In the genomic region with DNA sequence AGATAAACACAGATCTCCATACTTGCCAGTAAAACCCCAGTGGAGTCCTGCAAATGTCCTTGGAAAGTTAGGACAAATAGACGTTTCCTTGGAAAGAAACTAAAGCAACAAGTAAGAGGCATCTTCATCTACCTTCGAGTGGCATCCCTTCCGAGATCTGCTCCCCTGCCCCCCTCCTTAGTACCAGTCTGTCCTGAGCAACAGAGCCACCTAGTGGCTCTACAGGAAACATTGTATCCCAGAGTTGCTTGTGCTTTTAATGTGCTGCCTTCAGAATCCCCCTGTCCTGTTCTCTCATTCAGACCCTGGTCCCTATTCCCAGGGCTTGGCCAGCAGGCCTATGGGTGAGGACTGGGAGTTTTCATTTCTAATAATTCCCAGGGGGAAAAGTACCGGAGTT, we compare ENCODE assay signal across 8 mouse cellular contexts.
A peak's percentile ranks its signal among the peaks of the same experiment; 100 is the strongest.
DNase-seq lines count a peak whose midpoint lies in the region; ATAC-seq and TF ChIP-seq lines count a peak whose summit lies in the region.

No protein-coding gene starts in this region.

- H3K4me2 ChIP-seq in heart, embryonic 12.5 days: no peak overlapping the region
- no peak overlapping the region for H3K4me2 ChIP-seq in midbrain, postnatal 0 days (ENCODE audit: low read depth, low read length, poor library complexity, severe bottlenecking)
- H3K4me2 ChIP-seq in midbrain, embryonic 11.5 days: no peak overlapping the region
- H3K4me2 ChIP-seq in neural tube, embryonic 11.5 days (ENCODE audit: low read depth): no peak overlapping the region

- H3K27ac ChIP-seq in heart, embryonic 12.5 days (ENCODE audit: poor library complexity, severe bottlenecking): no peak overlapping the region
- H3K27ac ChIP-seq in midbrain, postnatal 0 days (ENCODE audit: low read depth, low read length): no peak overlapping the region
- H3K27ac ChIP-seq in midbrain, embryonic 11.5 days (ENCODE audit: low read depth, low read length): no peak overlapping the region
- no peak overlapping the region for H3K27ac ChIP-seq in neural tube, embryonic 11.5 days (ENCODE audit: low read depth, low read length)

- DNase-seq in heart, postnatal 10 days: peak; percentile 3 to 7
- peak; percentile 60 for DNase-seq in midbrain, postnatal 0 days (ENCODE audit: low spot score)
- no peak for DNase-seq in midbrain, embryonic 11.5 days (ENCODE audit: low spot score, missing footprints)
- peak; percentile 39 for DNase-seq in embryo, embryonic 10 days (ENCODE audit: low spot score)
- peak; percentile 21 for DNase-seq in neural tube, embryonic 11.5 days (ENCODE audit: low spot score)
- no peak for DNase-seq in thymus, postnatal 36 days
- no peak for DNase-seq in cerebellum, adult 9-11 months

- intact Hi-C loops in heart, postnatal 10 days (cut with DNase I): loop anchor here (2.0 kb wide), 1 partner anchor 469 kb away; no protein-coding TSS in a partner anchor

- TF ChIP-seq CTCF in midbrain, postnatal 0 days (IDR thresholded peaks at IDR 0.05): peak; percentile 74

- no peak overlapping the region for H3K4me3 ChIP-seq in heart, embryonic 12.5 days
- no peak overlapping the region for H3K4me3 ChIP-seq in midbrain, postnatal 0 days (ENCODE audit: low read depth, low read length)
- no peak overlapping the region for H3K4me3 ChIP-seq in midbrain, embryonic 11.5 days (ENCODE audit: low read depth, low read length)
- no peak overlapping the region for H3K4me3 ChIP-seq in neural tube, embryonic 11.5 days (ENCODE audit: low read depth, low read length)

- ATAC-seq in heart, embryonic 12.5 days (ENCODE audit: insufficient number of reproducible peaks, low FRiP score): no peak
- ATAC-seq in midbrain, postnatal 0 days (ENCODE audit: low FRiP score): no peak
- no peak for ATAC-seq in midbrain, embryonic 11.5 days (ENCODE audit: low FRiP score)
- no peak for ATAC-seq in neural tube, embryonic 11.5 days (ENCODE audit: insufficient read depth, low FRiP score, low TSS enrichment)

- no peaks in the 10 kb centered on the region for H3K36me3 ChIP-seq in heart, embryonic 12.5 days
- no peaks in the 10 kb centered on the region for H3K36me3 ChIP-seq in midbrain, postnatal 0 days (ENCODE audit: insufficient read depth, low read length)
- no peaks in the 10 kb centered on the region for H3K36me3 ChIP-seq in midbrain, embryonic 11.5 days (ENCODE audit: control insufficient read depth, insufficient read depth, low read length)
- H3K36me3 ChIP-seq in neural tube, embryonic 11.5 days (ENCODE audit: control insufficient read depth, insufficient read depth, low read length): no peaks in the 10 kb centered on the region

- no peak overlapping the region for H3K9ac ChIP-seq in heart, embryonic 12.5 days
- no peak overlapping the region for H3K9ac ChIP-seq in midbrain, postnatal 0 days (replicated peaks; ENCODE audit: low read length, poor library complexity, severe bottlenecking)
- no peak overlapping the region for H3K9ac ChIP-seq in midbrain, embryonic 11.5 days (ENCODE audit: low read length)
- H3K9ac ChIP-seq in neural tube, embryonic 11.5 days (ENCODE audit: low read length): no peak overlapping the region

- WGBS in heart, embryonic 12.5 days: 21% methylated on average over 4 of the region's 4 CpGs
- 20% methylated on average over 4 of the region's 4 CpGs for WGBS in midbrain, postnatal 0 days
- 18% methylated on average over 4 of the region's 4 CpGs for WGBS in midbrain, embryonic 11.5 days
- WGBS in neural tube, embryonic 11.5 days: 31% methylated on average over 4 of the region's 4 CpGs

- H3K27me3 ChIP-seq in heart, embryonic 12.5 days (replicated peaks): no peaks in the 10 kb centered on the region
- no peaks in the 10 kb centered on the region for H3K27me3 ChIP-seq in midbrain, postnatal 0 days (ENCODE audit: insufficient read depth, low read length)
- no peaks in the 10 kb centered on the region for H3K27me3 ChIP-seq in midbrain, embryonic 11.5 days (ENCODE audit: control insufficient read depth, insufficient read depth, low read length)
- H3K27me3 ChIP-seq in neural tube, embryonic 11.5 days (ENCODE audit: control insufficient read depth, insufficient read depth, low read length): no peaks in the 10 kb centered on the region

- H3K4me1 ChIP-seq in heart, embryonic 12.5 days (replicated peaks): no peaks in the 10 kb centered on the region
- no peaks in the 10 kb centered on the region for H3K4me1 ChIP-seq in midbrain, postnatal 0 days (ENCODE audit: insufficient read depth, low read length)
- no peaks in the 10 kb centered on the region for H3K4me1 ChIP-seq in midbrain, embryonic 11.5 days (ENCODE audit: control insufficient read depth, insufficient read depth, low read length)
- H3K4me1 ChIP-seq in neural tube, embryonic 11.5 days (ENCODE audit: control insufficient read depth, insufficient read depth, low read length): no peaks in the 10 kb centered on the region

- H3K9me3 ChIP-seq in heart, embryonic 12.5 days (replicated peaks): no peaks in the 10 kb centered on the region
- H3K9me3 ChIP-seq in midbrain, postnatal 0 days (ENCODE audit: low read length): no peaks in the 10 kb centered on the region
- H3K9me3 ChIP-seq in midbrain, embryonic 11.5 days (ENCODE audit: control insufficient read depth, low read length): no peaks in the 10 kb centered on the region
- H3K9me3 ChIP-seq in neural tube, embryonic 11.5 days (ENCODE audit: control insufficient read depth, low read length): no peaks in the 10 kb centered on the region

Comparison
In these comparisons a context has a peak if more than half of its experiments do, and no peak if none do; other contexts are left out.
1. DNase-seq: peak in heart, postnatal 10 days (2 of 2), midbrain, postnatal 0 days (single experiment), embryo, embryonic 10 days (single experiment) and neural tube, embryonic 11.5 days (single experiment); none in midbrain, embryonic 11.5 days (single experiment), thymus, postnatal 36 days (0 of 2) and cerebellum, adult 9-11 months (single experiment).